Mouse (Mus musculus) bone marrow, adult 2 months (tissue): ENCODE results near the gene Maml3. TPM values are rescaled to one million over a fixed set of nuclear protein-coding genes. Genes with fewer than 3 reads are reported as not detected.

Experiments used
- H3K27ac ChIP-seq: fragments of 200-500 bp; 2 replicates; pipeline ENCODE4 v1.5.1; 2012; ENCODE audit warnings: low read depth, mild to moderate bottlenecking, control low read depth, inconsistent platforms, low read length; ENCODE audit not compliant: control insufficient read depth, poor library complexity, insufficient read depth
- H3K4me1 ChIP-seq: fragments of 200-500 bp; 2 replicates; pipeline ENCODE4 v1.6.1; 2011; ENCODE audit warnings: low read length; ENCODE audit not compliant: control insufficient read depth, insufficient read depth
- H3K4me3 ChIP-seq: fragments of 200-500 bp; replicated peaks from 2 replicates; pipeline ENCODE3; 2011; ENCODE audit warnings: mild to moderate bottlenecking, low read depth, low read length, control low read depth; ENCODE audit not compliant: control insufficient read depth
- CTCF ChIP-seq: fragments of 200-500 bp; IDR thresholded peaks from 2 replicates; pipeline ENCODE4 v1.5.1; 2011; ENCODE audit warnings: low read length, control low read depth; ENCODE audit not compliant: control insufficient read depth, insufficient read depth
- POLR2A ChIP-seq: fragments of 200-500 bp; IDR thresholded peaks from 2 replicates; pipeline ENCODE4 v1.6.1; 2011; ENCODE audit warnings: low read depth, mild to moderate bottlenecking, control low read depth, low read length, borderline replicate concordance; ENCODE audit not compliant: control insufficient read depth
- WGBS: fragments of 180-500 bp; shearing (Covaris S2); methylation state at CpG from one replicate; pipeline ENCODE4 v1.1.7; 2018; 5-methylcytosine and 5-hydroxymethylcytosine counted together
- polyA plus RNA-seq: library from polyadenylated mRNA; stranded (reverse); fragments of >200 nt; gene quantifications from 2 replicates; pipeline ENCODE4 v1.2.4, GENCODE M21; 2011; ENCODE audit warnings: low replicate concordance; ENCODE audit not compliant: missing spikeins, insufficient read depth, insufficient read length

The Maml3 gene
- polyA plus RNA-seq, 1 experiment, result 4.9 TPM

DNA sequence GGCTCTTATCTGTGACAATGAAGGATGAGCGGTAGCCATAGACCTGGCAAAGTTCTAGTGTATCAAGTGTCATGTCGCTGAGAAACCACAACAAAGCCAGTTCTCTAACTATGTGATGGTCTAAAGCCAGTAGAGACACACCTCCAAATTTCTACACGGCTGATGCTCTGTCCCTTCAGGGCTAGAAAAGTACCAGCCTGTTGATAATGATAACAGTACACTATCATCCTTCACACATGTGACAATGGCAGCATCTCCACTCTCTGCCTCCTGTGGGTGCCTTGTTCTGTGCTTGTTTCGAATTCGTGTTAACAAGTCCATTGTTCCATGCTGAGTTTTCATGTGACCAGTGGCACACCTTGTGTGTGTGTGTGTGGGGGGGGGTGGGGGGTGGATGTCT is 180.2 kb downstream of the Maml3 start:
- Histone ChIP-seq H3K4me1 (no peaks in the 10 kb centered on the region), H3K27ac (no peak overlapping the region), H3K4me3 (no peak overlapping the region)
- WGBS, result 60% methylated on average over 5 of the region's 5 CpGs
- no peak for TF ChIP-seq POLR2A
- TF ChIP-seq CTCF, result no peak

DNA sequence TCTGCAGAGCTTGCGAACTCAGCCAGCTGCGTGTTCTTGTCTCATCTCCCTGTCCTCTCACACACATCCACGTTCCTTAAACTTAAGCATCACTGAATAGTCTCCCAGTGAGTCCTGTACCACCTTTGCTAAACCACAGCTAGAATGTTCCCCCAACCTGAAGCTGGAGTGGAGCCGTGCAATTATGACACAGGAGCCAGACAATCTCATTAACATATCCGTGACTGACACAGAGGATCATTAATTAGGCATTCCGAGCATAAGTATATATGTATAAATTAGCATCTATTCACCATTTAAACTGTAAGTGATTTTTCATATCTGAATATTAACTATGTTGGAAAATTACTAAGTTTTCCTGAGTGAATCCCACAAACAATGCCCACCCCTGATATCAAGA is 181.1 kb downstream of the Maml3 start:
- no peak overlapping the region for H3K4me3 ChIP-seq
- H3K4me1 ChIP-seq, result no peaks in the 10 kb centered on the region
- WGBS, result 83% methylated on average over 6 of the region's 6 CpGs
- TF ChIP-seq POLR2A (no peak), CTCF (no peak)
- no peak overlapping the region for H3K27ac ChIP-seq

DNA sequence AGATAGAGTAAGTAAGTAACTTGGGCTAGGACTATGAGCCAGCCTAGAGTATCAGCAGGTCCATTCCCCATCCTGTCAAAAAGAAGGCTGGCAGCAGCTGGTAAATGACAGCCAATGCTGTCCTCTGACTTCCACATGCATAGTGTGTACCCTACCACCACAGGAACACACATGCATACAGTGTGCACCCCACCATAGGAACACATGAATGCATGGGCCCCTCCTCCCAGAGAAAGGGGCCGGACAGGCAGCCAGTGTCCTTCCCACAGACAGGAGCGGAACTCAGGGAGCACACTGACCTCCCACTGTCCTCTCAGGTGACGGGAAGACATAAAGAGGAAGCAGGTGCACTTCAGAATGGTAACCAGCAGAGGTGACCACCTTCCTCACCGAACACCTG is 188.0 kb downstream of the Maml3 start:
- H3K27ac ChIP-seq, result no peak overlapping the region; the same call in 1 of the 2 replicates
- no peak overlapping the region for H3K4me3 ChIP-seq
- 67% methylated on average over 4 of the region's 4 CpGs for WGBS
- no peak for TF ChIP-seq CTCF
- TF ChIP-seq POLR2A, result no peak
- H3K4me1 ChIP-seq, result no peaks in the 10 kb centered on the region; the same call in none of the 2 replicates

DNA sequence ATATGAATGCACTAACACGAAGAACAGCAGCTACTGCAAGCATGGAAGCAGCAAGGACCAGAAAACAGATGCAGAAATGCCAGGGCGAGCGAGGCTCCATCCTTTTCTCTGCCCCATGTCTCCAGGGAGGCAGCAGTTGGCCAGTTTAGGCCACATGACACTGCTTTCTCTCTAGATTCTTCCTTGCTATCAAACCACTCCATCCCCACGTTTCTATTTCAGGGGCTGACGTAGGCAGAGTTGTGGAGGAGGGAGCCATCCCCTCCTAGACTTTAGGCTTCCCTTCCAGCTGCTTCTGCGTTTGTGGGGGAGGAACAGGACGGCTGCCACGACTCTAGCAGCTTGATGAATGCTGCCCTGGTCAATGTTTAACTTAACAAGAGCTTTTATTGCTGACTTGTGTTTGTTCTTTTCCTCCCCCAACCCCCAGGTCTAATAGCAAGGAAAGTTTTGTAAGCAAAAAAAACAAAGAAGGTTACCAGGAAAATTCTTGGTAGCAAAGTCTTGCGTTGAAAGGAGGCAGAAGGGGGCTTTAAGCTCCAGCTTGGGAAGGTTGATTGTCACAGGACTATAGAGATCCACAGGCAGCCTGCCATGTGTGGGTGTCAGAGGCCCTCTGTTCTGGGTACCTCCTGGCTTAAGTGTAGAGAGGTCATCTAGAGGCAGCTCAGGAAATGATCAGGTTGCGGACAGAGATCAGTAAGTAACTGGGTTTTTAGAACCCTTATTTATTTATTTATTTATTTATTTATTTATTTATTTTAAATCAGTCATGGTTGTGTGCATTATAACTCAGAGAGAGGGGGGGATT is 188.6 kb downstream of the Maml3 start:
- H3K4me3 ChIP-seq, result no peak overlapping the region
- no peak for TF ChIP-seq CTCF
- no peak for TF ChIP-seq POLR2A
- no peaks in the 10 kb centered on the region; the same call in none of the 2 replicates for H3K4me1 ChIP-seq
- 40% methylated on average over 10 of the region's 10 CpGs for WGBS
- no peak overlapping the region for H3K27ac ChIP-seq

DNA sequence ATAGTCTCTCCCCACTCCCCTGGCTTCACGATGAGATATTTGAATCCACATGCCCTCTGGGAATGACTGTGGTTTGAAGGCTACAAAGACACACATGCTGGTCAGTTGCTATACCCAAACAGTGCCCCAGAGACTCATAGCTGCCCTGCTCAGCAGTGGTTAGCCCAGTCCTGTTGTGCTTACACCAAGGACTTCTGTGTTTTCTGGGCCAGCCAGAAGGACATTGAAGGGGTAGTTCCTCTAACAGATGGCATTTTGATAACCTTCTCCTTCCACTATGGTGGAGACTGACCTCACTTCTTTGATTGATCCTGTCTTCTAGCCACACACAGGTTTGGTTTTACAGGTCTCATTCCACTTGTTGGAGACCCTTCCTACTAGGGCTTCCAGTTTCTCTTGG is 189.5 kb downstream of the Maml3 start:
- TF ChIP-seq POLR2A (no peak), CTCF (no peak)
- no peak overlapping the region for H3K4me3 ChIP-seq
- WGBS, result 76% methylated on average over 1 of the region's 1 CpGs
- H3K4me1 ChIP-seq, result no peaks in the 10 kb centered on the region; the same call in none of the 2 replicates
- H3K27ac ChIP-seq, result no peak overlapping the region

DNA sequence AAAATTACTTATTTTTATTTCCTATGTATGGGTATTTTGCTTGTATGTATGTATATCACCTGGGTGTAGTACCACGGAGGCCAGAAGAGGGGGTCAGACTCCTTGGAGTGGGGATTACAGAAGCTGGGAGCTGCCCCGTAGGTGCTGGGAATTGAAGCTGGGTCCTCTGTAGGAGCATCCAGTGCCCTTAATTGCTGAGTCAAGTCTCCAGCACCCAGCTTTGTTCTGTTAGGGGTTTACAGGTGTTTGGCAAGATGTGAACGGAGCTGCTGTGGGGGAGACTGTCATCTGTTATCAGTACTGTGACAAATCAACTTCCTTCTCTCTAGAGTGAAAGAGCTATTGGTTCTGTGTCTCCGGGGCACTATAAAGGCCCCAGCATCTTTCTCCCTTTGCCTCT is 190.0 kb downstream of the Maml3 start:
- Histone ChIP-seq H3K4me1 (no peaks in the 10 kb centered on the region; the same call in none of the 2 replicates), H3K4me3 (no peak overlapping the region), H3K27ac (no peak overlapping the region)
- WGBS, result 45% methylated on average over 4 of the region's 4 CpGs
- TF ChIP-seq CTCF, result no peak
- no peak for TF ChIP-seq POLR2A

DNA sequence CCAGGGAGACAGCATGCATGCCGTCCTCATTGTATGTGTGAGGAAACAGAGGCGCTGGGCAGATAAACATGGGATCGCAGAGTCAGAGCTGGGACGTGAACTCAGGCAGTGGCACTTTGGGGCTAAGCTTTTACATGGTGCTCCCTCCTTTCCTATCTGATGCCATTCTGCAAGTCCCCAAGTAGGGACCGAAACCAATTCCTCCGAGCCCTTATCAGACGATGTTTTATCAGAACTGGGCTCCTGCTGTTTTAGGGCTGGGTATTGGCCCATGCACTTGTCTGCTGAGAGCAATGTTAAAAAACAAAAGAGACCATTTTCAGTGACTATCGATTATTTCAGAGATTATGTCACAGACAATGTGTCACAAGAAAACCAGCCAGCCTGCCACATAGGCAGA is 191.4 kb downstream of the Maml3 start:
- no peak for TF ChIP-seq POLR2A
- TF ChIP-seq CTCF, result no peak
- Histone ChIP-seq H3K4me1 (no peaks in the 10 kb centered on the region; the same call in none of the 2 replicates), H3K4me3 (no peak overlapping the region), H3K27ac (no peak overlapping the region)
- 70% methylated on average over 8 of the region's 8 CpGs for WGBS

DNA sequence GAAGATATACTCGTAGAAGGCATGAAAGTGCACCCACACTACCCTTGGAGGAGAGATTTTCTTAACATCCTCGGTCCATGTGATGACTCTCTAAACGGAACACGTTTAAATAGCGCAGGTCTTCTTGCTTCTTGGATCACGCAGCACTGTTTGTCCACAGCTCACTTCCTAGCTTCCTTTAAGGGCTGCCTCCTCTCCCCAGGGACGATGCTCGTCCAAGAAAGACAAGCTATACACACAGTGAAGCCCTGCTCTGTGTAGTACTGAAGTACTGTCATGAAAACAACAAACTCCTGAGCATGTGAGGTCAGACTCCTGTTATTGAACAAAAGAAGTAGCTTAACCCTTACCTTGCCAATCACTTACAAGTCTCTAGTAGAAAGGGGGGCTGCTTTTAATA is 192.7 kb downstream of the Maml3 start:
- H3K27ac ChIP-seq, result no peak overlapping the region
- no peaks in the 10 kb centered on the region; the same call in none of the 2 replicates for H3K4me1 ChIP-seq
- TF ChIP-seq CTCF (no peak), POLR2A (no peak)
- 75% methylated on average over 8 of the region's 8 CpGs for WGBS
- H3K4me3 ChIP-seq, result no peak overlapping the region

DNA sequence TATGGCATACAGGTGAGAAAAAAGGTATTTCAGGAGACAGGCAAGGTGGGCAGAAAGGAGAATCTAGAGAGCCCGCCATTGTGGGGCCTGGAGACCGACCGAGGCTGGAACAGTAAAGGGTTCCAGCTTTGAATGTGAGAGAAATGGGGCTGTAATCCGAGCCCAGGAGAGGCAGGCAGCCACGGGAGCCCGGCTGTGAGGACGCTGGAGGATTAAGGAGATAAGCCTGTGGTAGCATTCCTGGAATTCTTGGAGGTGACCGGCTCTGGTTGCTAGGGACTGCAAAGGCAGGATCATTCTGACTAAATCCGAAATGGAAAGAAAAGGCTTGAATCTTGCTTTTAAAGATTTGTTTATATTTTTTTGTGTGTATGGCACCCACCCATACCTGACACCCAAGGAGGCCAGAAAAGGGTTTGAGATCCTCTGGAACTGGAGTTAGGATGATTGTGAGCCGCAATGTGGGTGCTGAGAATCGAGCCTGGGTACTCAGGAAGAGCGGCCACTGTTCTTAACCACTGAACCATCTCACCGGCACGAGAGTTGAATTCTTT is 196.4 kb downstream of the Maml3 start:
- Histone ChIP-seq H3K4me3 (no peak overlapping the region), H3K4me1 (no peaks in the 10 kb centered on the region; the same call in 1 of the 2 replicates), H3K27ac (no peak overlapping the region)
- WGBS, result 88% methylated on average over 14 of the region's 14 CpGs
- TF ChIP-seq CTCF, result no peak
